7 mouse cellular contexts compared by ENCODE assay signal in the genomic region with DNA sequence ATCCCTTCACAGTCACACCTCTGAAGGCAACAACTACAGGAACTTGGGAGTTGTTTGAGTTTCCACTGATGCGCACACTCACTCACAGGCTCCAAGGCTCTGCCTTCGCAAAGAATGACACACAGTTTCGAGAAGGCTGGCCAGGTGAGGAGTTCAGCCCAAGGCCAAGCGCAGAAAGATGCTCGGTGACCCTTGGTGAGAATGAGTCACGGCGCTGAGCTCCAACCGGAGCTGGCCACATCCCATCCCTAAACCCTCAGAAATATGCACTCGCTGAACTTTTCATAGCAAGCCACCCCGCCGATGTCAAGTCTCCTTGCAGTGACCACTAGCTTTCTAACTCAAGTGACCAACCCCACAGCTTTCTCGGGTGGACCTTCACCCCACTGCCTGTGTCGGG.
"Had no signal": no experiment of that assay in that cellular context is flagged by ENCODE, and none has a peak within 500 bp of the region (broad histone marks: within the 10 kb centered on the region; RNA-seq: fewer than 3 reads in every experiment).

No protein-coding gene starts in this region.

- DNase-seq: lung, embryonic 14.5 days; midbrain, embryonic 14.5 days; right cerebral cortex, postnatal 14 days; spleen, adult 18-20 months; thymus, adult 18-20 months; thymus, postnatal 14 days; thymus, postnatal 36 days had no signal
